Mouse (Mus musculus) ES-E14 (cell line): Measurements from ENCODE around the gene Apmap.

ENCODE experiments used
- CHD2 ChIP-seq: IDR thresholded peaks from 2 replicates; pipeline ENCODE4 v1.6.1; 2014; ENCODE audit warnings: mild to moderate bottlenecking, low read depth, low read length, inconsistent platforms
- MAFK ChIP-seq: IDR thresholded peaks from 2 replicates; pipeline ENCODE4 v1.6.1; 2014; ENCODE audit warnings: mild to moderate bottlenecking, low read depth, low read length, inconsistent platforms; ENCODE audit not compliant: insufficient read depth

GRCm38 (mm10) chr2:150558568-150558967, 49.8 kb downstream of the Apmap start:
- no peak for TF ChIP-seq CHD2
- no peak for TF ChIP-seq MAFK
